Mouse (Mus musculus): ENCODE measurements around the gene Clpb.

- TF ChIP-seq CTCF (IDR thresholded peaks at IDR 0.05; ENCODE audit: extremely low read depth, insufficient read length, insufficient replicate concordance, low read depth, low read length) (no peak), POLR2A (IDR thresholded peaks at IDR 0.05; ENCODE audit: low read depth, low read length) (no peak)
Observed at GRCm38 (mm10) chr7:101618273-101618672, 45.2 kb upstream of the Clpb start.
